11 mouse cellular contexts compared by ENCODE assay signal in genomic region chr16:94065728-94066674, GRCm38 (mm10). TPM values are rescaled to one million over a fixed set of nuclear protein-coding genes. Genes with fewer than 3 reads are reported as not detected.
A peak's percentile ranks its signal among the peaks of the same experiment; 100 is the strongest.
DNase-seq lines count a peak whose midpoint lies in the region; ATAC-seq and TF ChIP-seq lines count a peak whose summit lies in the region.
"Had no signal": no experiment of that assay in that cellular context is flagged by ENCODE, and none has a peak within 500 bp of the region (broad histone marks: within the 10 kb centered on the region; RNA-seq: fewer than 3 reads in every experiment).

No protein-coding gene starts in this region.

- no peak for DNase-seq in heart, embryonic 10.5 days (ENCODE audit: low spot score)
- no peak for DNase-seq in heart, adult 8-10 months (ENCODE audit: low spot score)
- no peak for DNase-seq in neural tube, embryonic 10.5 days (ENCODE audit: extremely low spot score, low spot score)
- DNase-seq in stomach, postnatal 0 days (ENCODE audit: low spot score): peak; percentile 17
- DNase-seq in left cerebral cortex, adult 9 months (ENCODE audit: low spot score in 2 of 2): no peak
- no peak for DNase-seq in urinary bladder, adult 18-20 months (ENCODE audit: low spot score in 2 of 2)
- DNase-seq: right cerebral cortex, adult 18-20 months had no signal

- H3K9ac ChIP-seq in neural tube, embryonic 12.5 days: no peak overlapping the region
- H3K9ac ChIP-seq in limb, embryonic 12.5 days (replicated peaks): 0 out of 2 replicates have a peak overlapping the region, but pooled peaks have one; percentile 23
- no peak overlapping the region for H3K9ac ChIP-seq in stomach, postnatal 0 days (ENCODE audit: low read length)

- H3K4me3 ChIP-seq in heart, embryonic 10.5 days: peak overlapping the region; percentile 40
- no peak overlapping the region for H3K4me3 ChIP-seq in neural tube, embryonic 12.5 days
- H3K4me3 ChIP-seq in limb, embryonic 12.5 days (replicated peaks): no peak overlapping the region
- no peak overlapping the region for H3K4me3 ChIP-seq in stomach, postnatal 0 days (ENCODE audit: low read depth, low read length)

- no peaks in the 10 kb centered on the region for H3K36me3 ChIP-seq in heart, embryonic 10.5 days
- no peaks in the 10 kb centered on the region for H3K36me3 ChIP-seq in neural tube, embryonic 12.5 days
- no peaks in the 10 kb centered on the region for H3K36me3 ChIP-seq in limb, embryonic 12.5 days
- no peaks in the 10 kb centered on the region for H3K36me3 ChIP-seq in stomach, postnatal 0 days (ENCODE audit: control insufficient read depth, insufficient read depth, low read length)

- H3K27ac ChIP-seq in heart, embryonic 10.5 days: 0 out of 2 replicates have a peak overlapping the region, but pooled peaks have one; percentile 47
- no peak overlapping the region for H3K27ac ChIP-seq in neural tube, embryonic 12.5 days
- H3K27ac ChIP-seq in limb, embryonic 12.5 days: no peak overlapping the region
- no peak overlapping the region for H3K27ac ChIP-seq in stomach, postnatal 0 days (replicated peaks)

- ATAC-seq in neural tube, embryonic 12.5 days (ENCODE audit: low FRiP score, low read depth): no peak
- no peak; the same call in 1 of the 2 replicates for ATAC-seq in limb, embryonic 12.5 days (ENCODE audit: insufficient number of reproducible peaks, insufficient read depth, low FRiP score, low TSS enrichment, low read depth)
- peak; percentile 61 for ATAC-seq in stomach, postnatal 0 days (ENCODE audit: low FRiP score, low TSS enrichment)

- H3K4me1 ChIP-seq in heart, embryonic 10.5 days: no peaks in the 10 kb centered on the region
- no peaks in the 10 kb centered on the region for H3K4me1 ChIP-seq in neural tube, embryonic 12.5 days
- H3K4me1 ChIP-seq in limb, embryonic 12.5 days (replicated peaks): no peaks in the 10 kb centered on the region; the same call in 1 of the 2 replicates
- no peaks in the 10 kb centered on the region for H3K4me1 ChIP-seq in stomach, postnatal 0 days (replicated peaks; ENCODE audit: control insufficient read depth, insufficient read depth)

- H3K27me3 ChIP-seq in heart, embryonic 10.5 days (ENCODE audit: insufficient read depth, poor library complexity, severe bottlenecking): peaks cover 8% of the 10 kb centered on the region; the same call in 1 of the 2 replicates
- H3K27me3 ChIP-seq in neural tube, embryonic 12.5 days (replicated peaks): no peaks in the 10 kb centered on the region
- peaks cover 63% of the 10 kb centered on the region for H3K27me3 ChIP-seq in limb, embryonic 12.5 days
- H3K27me3 ChIP-seq in stomach, postnatal 0 days (ENCODE audit: control insufficient read depth, insufficient read depth, low read length): no peaks in the 10 kb centered on the region

- no peaks in the 10 kb centered on the region for H3K9me3 ChIP-seq in heart, embryonic 10.5 days
- H3K9me3 ChIP-seq in neural tube, embryonic 12.5 days: no peaks in the 10 kb centered on the region
- H3K9me3 ChIP-seq in limb, embryonic 12.5 days: 0 out of 2 replicates have a peak, but pooled peaks cover 20% of the 10 kb centered on the region
- no peaks in the 10 kb centered on the region for H3K9me3 ChIP-seq in stomach, postnatal 0 days (ENCODE audit: control insufficient read depth, low read length)

- WGBS in heart, embryonic 10.5 days: 57% methylated on average over 24 of the region's 24 CpGs
- 63% methylated on average over 24 of the region's 24 CpGs for WGBS in neural tube, embryonic 12.5 days
- WGBS in limb, embryonic 12.5 days: 66% methylated on average over 24 of the region's 24 CpGs
- 64% methylated on average over 24 of the region's 24 CpGs for WGBS in stomach, postnatal 0 days

- no peak for TF ChIP-seq EP300 in stomach, postnatal 0 days (optimal IDR thresholded peaks at IDR 0.05)

- TF ChIP-seq CTCF in stomach, postnatal 0 days (IDR thresholded peaks at IDR 0.05; ENCODE audit: low read depth): no peak

- H3K4me2 ChIP-seq in neural tube, embryonic 12.5 days (replicated peaks): peak overlapping the region; percentile 33
- H3K4me2 ChIP-seq in limb, embryonic 12.5 days: peak overlapping the region; percentile 31; the same call in 1 of the 2 replicates
- no peak overlapping the region for H3K4me2 ChIP-seq in stomach, postnatal 0 days (replicated peaks; ENCODE audit: low read depth)

RNA-seq across cellular contexts. Expression of gene Sim2, which starts 18.7 kb away (rescaled TPM):
- 0.05 and 0.18 TPM in 2 replicates for polyA plus RNA-seq in heart, embryonic 10.5 days (2016; fragmentation: Nextera tagmentation; extraction: Ambion mirVana)
- under 1 TPM in 1 of 4 experiments, not detected in 3; 0.06 TPM for total RNA-seq in heart, adult 8-10 months (2022)
- polyA plus RNA-seq in neural tube, embryonic 12.5 days (2016; fragmentation: Nextera tagmentation; extraction: Ambion mirVana): 0.16 and 0.22 TPM in 2 replicates
- 2.0 and 2.3 TPM in 2 replicates for polyA plus RNA-seq in limb, embryonic 12.5 days (2016; fragmentation: Nextera tagmentation; extraction: Ambion mirVana)
- polyA plus RNA-seq in stomach, postnatal 0 days (2015; fragmentation: Nextera tagmentation; extraction: Ambion mirVana): 0.17 and 0.31 TPM in 2 replicates

RNA-seq across cellular contexts. Expression of gene Cldn14, which starts 57.4 kb away (rescaled TPM):
- polyA plus RNA-seq in heart, embryonic 10.5 days (2016; fragmentation: Nextera tagmentation; extraction: Ambion mirVana): not detected in 2 replicates
- total RNA-seq in heart, adult 8-10 months (2022): not detected
- polyA plus RNA-seq in neural tube, embryonic 12.5 days (2016; fragmentation: Nextera tagmentation; extraction: Ambion mirVana): 0.37 and 0.56 TPM in 2 replicates
- polyA plus RNA-seq in limb, embryonic 12.5 days (2016; fragmentation: Nextera tagmentation; extraction: Ambion mirVana): not detected in 2 replicates
- 0.10 TPM in 1 of 2 replicates, not detected in the other for polyA plus RNA-seq in stomach, postnatal 0 days (2015; fragmentation: Nextera tagmentation; extraction: Ambion mirVana)
- total RNA-seq: gastrocnemius, adult 18-20 months had no signal
- polyA plus RNA-seq: limb, embryonic 11.5 days had no signal
